Mouse (Mus musculus): ENCODE results near the gene Gm3755.
"Not testable (repeated sequence)": the region's sequence is repeated elsewhere in the genome, so short reads cannot be mapped to it uniquely, and the experiment has no call there.

DNA sequence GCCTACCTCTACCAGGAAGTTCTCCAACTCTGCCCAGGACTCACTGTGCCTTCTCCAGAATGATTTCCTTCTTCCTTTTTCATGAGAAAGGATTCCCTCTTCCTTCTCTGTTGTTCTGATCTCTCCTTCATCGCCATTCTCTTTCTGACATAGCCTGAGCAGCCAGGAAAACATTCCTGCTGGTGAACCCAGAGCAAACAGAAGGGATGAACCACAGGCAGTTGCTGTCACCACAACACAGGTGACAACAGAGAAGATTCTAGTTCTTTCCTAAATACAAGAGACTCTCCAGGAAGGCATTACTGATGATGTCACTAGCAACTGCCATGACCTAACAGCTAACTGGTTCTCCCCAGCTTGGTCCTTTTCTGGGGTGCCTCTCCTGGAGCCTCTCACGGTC is at the start of gene Gm3755:
- not testable (repeated sequence) for TF ChIP-seq CTCF (IDR thresholded peaks at IDR 0.05; ENCODE audit: control insufficient read depth, insufficient read depth, insufficient read length); FOSL1 (IDR thresholded peaks at IDR 0.05; ENCODE audit: insufficient read depth, low read length, poor library complexity, severe bottlenecking); USF1 (IDR thresholded peaks at IDR 0.05; ENCODE audit: low read depth); MYOG (IDR thresholded peaks at IDR 0.05; ENCODE audit: control insufficient read depth, extremely low read depth, insufficient read length); MAX (IDR thresholded peaks at IDR 0.05); CEBPB (IDR thresholded peaks at IDR 0.05; ENCODE audit: low read depth)
